Mouse (Mus musculus): ENCODE measurements around the gene Hoxd10. TPM values are rescaled to one million over a fixed set of nuclear protein-coding genes. Genes with fewer than 3 reads are reported as not detected.

Gene Hoxd10
- polyA plus RNA-seq, 1 experiment = not detected

- WGBS = 8% methylated on average over 5 of the region's 5 CpGs
- Histone ChIP-seq H3K27ac (ENCODE audit: insufficient read depth, low read depth, low read length) (no peak overlapping the region), H3K4me3 (ENCODE audit: insufficient read depth, low read depth, low read length) (no peak overlapping the region), H3K4me1 (ENCODE audit: control insufficient read depth, insufficient read depth, low read length) (no peaks in the 10 kb centered on the region)
- TF ChIP-seq POLR2A (IDR thresholded peaks at IDR 0.05; ENCODE audit: insufficient read depth, low read depth, low read length) (no peak), CTCF (IDR thresholded peaks at IDR 0.05; ENCODE audit: insufficient read depth, low read depth, low read length) (no peak)
Measured at GRCm38 (mm10) chr2:74720955-74721491, 29.3 kb downstream of the Hoxd10 start.

- H3K4me3 ChIP-seq (ENCODE audit: insufficient read depth, low read depth, low read length) = no peak overlapping the region
- H3K4me1 ChIP-seq (ENCODE audit: control insufficient read depth, insufficient read depth, low read length) = no peaks in the 10 kb centered on the region
- H3K27ac ChIP-seq (ENCODE audit: insufficient read depth, low read depth, low read length) = no peak overlapping the region
- 7% methylated on average over 6 of the region's 6 CpGs for whole genome bisulfite sequencing
- TF ChIP-seq POLR2A (IDR thresholded peaks at IDR 0.05; ENCODE audit: insufficient read depth, low read depth, low read length) (no peak), CTCF (IDR thresholded peaks at IDR 0.05; ENCODE audit: insufficient read depth, low read depth, low read length) (no peak)
Measured at GRCm38 (mm10) chr2:74721882-74722281, 30.2 kb downstream of the Hoxd10 start.

GRCm38 (mm10) chr2:74722949-74723348 is 31.2 kb downstream of the Hoxd10 start:
- Histone ChIP-seq H3K4me3 (ENCODE audit: insufficient read depth, low read depth, low read length) (no peak overlapping the region), H3K27ac (ENCODE audit: insufficient read depth, low read depth, low read length) (no peak overlapping the region), H3K4me1 (ENCODE audit: control insufficient read depth, insufficient read depth, low read length) (no peaks in the 10 kb centered on the region)
- WGBS = 5% methylated on average over 8 of the region's 8 CpGs
- no peak for TF ChIP-seq POLR2A (IDR thresholded peaks at IDR 0.05; ENCODE audit: insufficient read depth, low read depth, low read length)
- TF ChIP-seq CTCF (IDR thresholded peaks at IDR 0.05; ENCODE audit: insufficient read depth, low read depth, low read length) = no peak

- Histone ChIP-seq H3K27ac (ENCODE audit: insufficient read depth, low read depth, low read length) (no peak overlapping the region), H3K4me1 (ENCODE audit: control insufficient read depth, insufficient read depth, low read length) (no peaks in the 10 kb centered on the region), H3K4me3 (ENCODE audit: insufficient read depth, low read depth, low read length) (no peak overlapping the region)
- TF ChIP-seq POLR2A (IDR thresholded peaks at IDR 0.05; ENCODE audit: insufficient read depth, low read depth, low read length) (no peak), CTCF (IDR thresholded peaks at IDR 0.05; ENCODE audit: insufficient read depth, low read depth, low read length) (no peak)
- WGBS = 17% methylated on average over 7 of the region's 7 CpGs
Measured at GRCm38 (mm10) chr2:74724244-74725015, 32.7 kb downstream of the Hoxd10 start.

- no peak overlapping the region for H3K4me3 ChIP-seq (ENCODE audit: insufficient read depth, low read depth, low read length)
- no peaks in the 10 kb centered on the region for H3K4me1 ChIP-seq (ENCODE audit: control insufficient read depth, insufficient read depth, low read length)
- TF ChIP-seq POLR2A (IDR thresholded peaks at IDR 0.05; ENCODE audit: insufficient read depth, low read depth, low read length) (no peak), CTCF (IDR thresholded peaks at IDR 0.05; ENCODE audit: insufficient read depth, low read depth, low read length) (no peak)
- H3K27ac ChIP-seq (ENCODE audit: insufficient read depth, low read depth, low read length) = no peak overlapping the region
- WGBS = 6% methylated on average over 17 of the region's 17 CpGs
Measured at GRCm38 (mm10) chr2:74725171-74725570, 33.4 kb downstream of the Hoxd10 start.

GRCm38 (mm10) chr2:74726551-74726950 is 34.8 kb downstream of the Hoxd10 start, which contains the start of gene Gm28230:
TSS of gene Gm28230 (plus strand) at chr2:74726728.
- 2% methylated on average over 5 of the region's 5 CpGs for WGBS
- no peaks in the 10 kb centered on the region for H3K4me1 ChIP-seq (ENCODE audit: control insufficient read depth, insufficient read depth, low read length)
- H3K4me3 ChIP-seq (ENCODE audit: insufficient read depth, low read depth, low read length) = no peak within 1 kb of the TSS
- H3K27ac ChIP-seq (ENCODE audit: insufficient read depth, low read depth, low read length) = no peak within 1 kb of the TSS
- TF ChIP-seq POLR2A (IDR thresholded peaks at IDR 0.05; ENCODE audit: insufficient read depth, low read depth, low read length) (no peak), CTCF (IDR thresholded peaks at IDR 0.05; ENCODE audit: insufficient read depth, low read depth, low read length) (no peak)

- 5% methylated on average over 42 of the region's 43 CpGs for WGBS
- Histone ChIP-seq H3K27ac (ENCODE audit: insufficient read depth, low read depth, low read length) (no peak overlapping the region), H3K4me1 (ENCODE audit: control insufficient read depth, insufficient read depth, low read length) (no peaks in the 10 kb centered on the region), H3K4me3 (ENCODE audit: insufficient read depth, low read depth, low read length) (no peak overlapping the region)
- TF ChIP-seq CTCF (IDR thresholded peaks at IDR 0.05; ENCODE audit: insufficient read depth, low read depth, low read length) (no peak), POLR2A (IDR thresholded peaks at IDR 0.05; ENCODE audit: insufficient read depth, low read depth, low read length) (no peak)
Measured at GRCm38 (mm10) chr2:74726973-74727639, 35.4 kb downstream of the Hoxd10 start.

GRCm38 (mm10) chr2:74727640-74728302 is 36.0 kb downstream of the Hoxd10 start:
- WGBS = 4% methylated on average over 25 of the region's 25 CpGs
- TF ChIP-seq CTCF (IDR thresholded peaks at IDR 0.05; ENCODE audit: insufficient read depth, low read depth, low read length) (no peak), POLR2A (IDR thresholded peaks at IDR 0.05; ENCODE audit: insufficient read depth, low read depth, low read length) (no peak)
- Histone ChIP-seq H3K4me1 (ENCODE audit: control insufficient read depth, insufficient read depth, low read length) (no peaks in the 10 kb centered on the region), H3K27ac (ENCODE audit: insufficient read depth, low read depth, low read length) (no peak overlapping the region), H3K4me3 (ENCODE audit: insufficient read depth, low read depth, low read length) (no peak overlapping the region)
